Mouse (Mus musculus) brain, adult 2 months (tissue): Measurements from ENCODE around the gene Acot11.

Source experiments
- DNase-seq: peaks from one replicate; pipeline ENCODE4 v3.0.0; 2011; ENCODE audit warnings: low read depth, low spot score

The Acot11 gene

GRCm38 (mm10) chr4:106804910-106805274 is at the start of gene Acot11:
TSS of gene Acot11 (minus strand) at chr4:106804998.
- DNase-seq = no peak

GRCm38 (mm10) chr4:106848290-106849092 is 43.7 kb upstream of the Acot11 start:
- DNase-seq = peak; percentile 44

DNA sequence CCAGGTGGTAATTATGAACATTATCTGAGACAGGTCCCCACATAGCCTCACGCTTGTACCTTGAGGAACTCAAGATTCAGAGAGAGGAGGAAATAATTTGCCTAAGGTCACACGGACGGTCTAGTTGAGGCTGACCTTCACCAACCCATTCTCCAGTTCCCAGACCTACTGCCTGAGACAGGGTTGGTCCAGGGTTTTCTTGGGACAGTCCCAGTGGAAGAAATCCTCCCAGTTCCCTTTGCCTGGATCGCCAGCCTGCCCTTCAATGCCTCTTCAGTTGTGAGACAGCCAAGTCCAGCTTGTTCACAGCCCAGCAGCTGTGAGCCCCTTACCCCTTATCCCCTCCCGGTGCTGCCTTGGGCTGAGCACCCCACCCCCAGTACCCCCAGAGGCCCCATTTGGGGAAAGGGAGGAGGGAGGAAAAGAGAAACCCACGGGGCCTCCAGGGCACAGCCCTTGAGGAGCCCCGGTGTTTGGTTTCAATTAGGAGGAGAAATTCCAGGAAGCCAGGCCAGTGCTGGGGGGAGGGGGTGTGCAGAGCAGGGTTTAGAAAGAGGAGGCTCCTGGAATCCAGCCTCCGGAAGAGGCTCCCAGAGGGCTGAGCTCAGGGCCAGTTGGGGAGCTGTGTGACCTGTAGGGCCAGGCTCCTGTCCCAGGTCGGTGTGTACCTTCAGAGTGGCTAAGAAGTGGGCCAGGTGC is 42.9 kb upstream of the Acot11 start:
- no peak for DNase-seq

- DNase-seq = no peak
Observed at GRCm38 (mm10) chr4:106842561-106842960, 37.8 kb upstream of the Acot11 start.

GRCm38 (mm10) chr4:106841856-106842255 is 37.1 kb upstream of the Acot11 start:
- DNase-seq = no peak

GRCm38 (mm10) chr4:106841303-106841702 is 36.5 kb upstream of the Acot11 start:
- no peak for DNase-seq

DNA sequence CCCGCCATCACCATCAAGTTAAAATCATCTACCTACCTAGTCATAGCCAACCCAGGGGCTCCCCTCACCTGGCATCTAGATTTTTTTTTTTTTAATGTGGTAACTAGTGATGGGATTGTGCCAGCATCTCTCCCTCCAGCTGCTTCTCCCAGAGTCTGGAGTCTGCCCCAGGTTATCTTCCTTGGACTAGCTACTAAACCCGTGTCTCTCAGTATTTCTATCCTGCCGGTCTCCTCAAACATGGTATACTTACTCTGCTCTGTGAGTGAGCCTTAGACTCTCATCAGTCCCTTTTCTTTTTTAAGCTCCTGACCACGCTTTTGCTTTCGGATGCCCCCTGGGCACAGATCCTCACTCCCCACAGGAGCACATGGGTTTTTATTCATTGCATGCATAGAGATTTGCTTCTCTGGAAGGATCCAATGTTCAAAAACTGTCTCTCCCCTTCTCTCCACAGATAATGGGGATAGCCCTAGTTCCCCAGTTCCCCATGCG is 35.9 kb upstream of the Acot11 start:
- DNase-seq = no peak

DNA sequence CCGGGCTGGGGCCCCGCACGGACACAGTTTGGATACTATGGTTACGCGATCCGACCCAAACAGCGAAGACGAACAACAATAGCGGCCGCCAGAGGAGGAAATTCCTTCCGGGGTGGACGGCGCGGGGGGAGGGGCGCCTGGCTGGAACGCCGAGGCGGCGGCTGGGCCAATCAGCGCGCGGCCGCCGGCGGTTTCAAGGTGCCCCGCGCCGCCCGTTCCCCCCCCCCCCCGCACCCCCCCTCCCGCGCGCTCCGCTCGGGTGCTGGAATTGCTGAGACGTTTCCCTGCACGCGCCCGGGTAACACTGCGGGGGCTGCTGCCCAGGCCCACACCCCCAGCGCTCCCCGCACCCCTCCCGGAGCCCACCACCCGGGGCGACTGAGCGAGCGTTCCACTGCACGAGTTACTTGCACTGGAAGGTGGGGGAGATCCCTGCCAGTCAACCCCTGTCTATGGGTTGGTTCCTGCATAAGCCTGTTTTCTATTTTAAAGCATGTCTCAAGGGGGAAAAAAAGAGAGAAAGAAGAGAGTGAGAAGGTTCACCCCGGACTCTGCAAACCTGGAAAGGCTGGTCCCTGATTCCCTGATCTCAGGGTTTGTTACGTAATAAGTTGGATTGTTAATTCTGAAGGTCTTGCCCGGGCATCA is 35.3 kb upstream of the Acot11 start:
- peak; percentile 90 for DNase-seq

DNA sequence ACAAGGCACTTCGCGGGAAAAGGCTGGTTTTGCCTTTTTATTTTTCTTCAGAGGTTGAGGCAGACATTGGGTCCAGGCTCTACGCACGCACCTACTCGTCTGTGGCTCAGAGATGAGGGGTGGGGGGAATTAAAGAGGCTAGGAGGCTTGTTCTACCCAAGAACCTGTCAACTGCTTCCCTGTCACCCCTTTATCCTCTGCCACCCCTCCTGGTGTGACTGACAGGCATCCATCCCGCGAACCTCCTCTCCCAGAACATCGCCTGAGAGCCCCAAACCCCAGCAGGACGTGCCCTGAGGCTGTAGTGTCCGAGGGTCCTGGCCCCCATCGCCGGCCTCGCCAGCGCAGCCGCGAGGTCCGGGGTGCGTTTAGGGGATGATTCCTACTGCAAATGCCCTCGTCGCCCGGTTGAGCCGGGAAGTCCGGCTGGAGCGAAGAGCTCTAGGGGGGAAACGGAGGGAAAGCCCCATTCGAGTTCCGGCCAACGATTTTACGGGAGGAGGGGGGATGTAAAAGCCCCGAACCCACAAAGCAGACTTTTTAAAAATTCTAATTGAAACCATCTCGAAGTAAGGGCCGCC is 34.5 kb upstream of the Acot11 start:
- DNase-seq = no peak

DNA sequence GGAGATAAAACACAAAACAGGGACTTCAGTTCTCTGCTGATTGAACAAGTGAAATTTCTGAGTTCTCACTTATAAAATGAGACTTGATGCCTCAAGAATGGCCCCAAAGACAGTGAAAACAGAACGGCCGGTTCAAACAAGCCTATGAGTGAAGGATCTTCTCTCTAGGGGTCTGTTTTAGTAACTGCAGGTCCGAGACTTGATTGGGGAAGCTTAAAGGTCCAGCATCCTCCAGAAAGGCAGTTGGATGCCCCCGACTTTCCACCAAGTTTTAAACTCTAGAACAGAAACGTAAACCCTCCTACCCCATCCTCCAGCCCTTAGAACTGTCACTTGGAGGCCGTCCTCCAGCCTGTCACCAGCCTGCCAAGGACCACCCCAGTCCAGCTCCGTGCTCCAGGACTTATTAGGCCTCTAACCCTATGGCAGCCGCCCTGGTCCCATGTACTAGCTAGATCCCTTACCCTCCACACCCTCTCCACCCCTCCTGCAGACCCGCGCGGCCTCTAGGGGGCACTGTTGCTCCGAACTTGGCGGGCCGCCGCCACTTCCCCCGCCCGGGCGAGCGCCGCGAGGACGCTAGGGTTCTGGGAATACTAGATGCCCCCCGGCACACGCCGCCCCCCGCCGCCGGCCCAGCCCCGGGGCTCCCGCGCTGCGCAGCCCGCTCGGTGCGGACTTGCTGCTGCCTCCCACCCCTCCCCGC is 33.9 kb upstream of the Acot11 start:
- peak; percentile 91 for DNase-seq

GRCm38 (mm10) chr4:106837964-106838363 is 33.2 kb upstream of the Acot11 start:
- peak; percentile 79 for DNase-seq

DNA sequence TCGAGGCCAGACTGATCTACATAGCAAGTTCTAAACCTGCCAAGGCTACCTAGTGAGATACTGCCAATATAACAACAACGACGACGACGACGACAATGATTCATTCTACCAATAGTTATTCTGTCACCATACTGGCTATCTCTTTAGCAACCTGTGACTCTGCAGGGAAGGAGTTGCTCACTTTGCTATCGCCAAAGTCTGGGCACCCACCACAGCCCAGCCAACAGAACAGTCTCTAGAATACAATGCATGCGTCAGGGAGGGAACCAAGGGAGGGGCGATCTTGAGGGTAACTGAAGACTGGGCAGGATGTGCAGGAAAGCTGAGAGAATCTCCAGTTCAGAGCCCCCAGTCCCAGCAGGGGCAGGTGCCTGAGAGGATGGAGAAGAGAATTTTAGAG is 32.6 kb upstream of the Acot11 start:
- DNase-seq = no peak

DNA sequence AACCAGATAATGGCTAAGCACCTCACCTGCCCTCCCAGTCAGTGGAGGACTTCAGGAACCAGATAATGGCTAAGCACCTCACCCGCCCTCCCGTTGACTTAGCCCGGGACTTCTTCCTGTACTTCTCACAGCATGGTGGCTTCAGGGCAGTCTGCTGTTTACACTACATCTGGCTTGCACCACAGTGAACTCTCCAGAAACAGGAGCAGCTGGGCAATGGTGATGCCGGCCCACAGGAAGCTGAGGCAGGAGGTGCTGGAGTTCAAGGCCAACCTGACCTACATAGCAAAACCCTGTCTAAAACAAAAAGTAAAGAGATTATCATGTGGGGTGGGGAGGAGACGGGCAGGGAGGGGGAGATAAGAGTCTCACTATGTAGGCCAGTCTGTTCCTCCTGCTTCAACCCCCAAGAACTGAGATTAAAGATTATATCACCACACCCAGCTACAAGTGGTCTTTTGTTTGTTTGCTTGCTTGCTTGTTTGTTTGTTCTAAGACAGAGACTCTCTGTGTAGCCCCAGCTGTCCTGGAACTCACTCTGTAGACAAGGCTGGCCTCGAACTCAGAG is 25.8 kb upstream of the Acot11 start:
- no peak for DNase-seq

DNA sequence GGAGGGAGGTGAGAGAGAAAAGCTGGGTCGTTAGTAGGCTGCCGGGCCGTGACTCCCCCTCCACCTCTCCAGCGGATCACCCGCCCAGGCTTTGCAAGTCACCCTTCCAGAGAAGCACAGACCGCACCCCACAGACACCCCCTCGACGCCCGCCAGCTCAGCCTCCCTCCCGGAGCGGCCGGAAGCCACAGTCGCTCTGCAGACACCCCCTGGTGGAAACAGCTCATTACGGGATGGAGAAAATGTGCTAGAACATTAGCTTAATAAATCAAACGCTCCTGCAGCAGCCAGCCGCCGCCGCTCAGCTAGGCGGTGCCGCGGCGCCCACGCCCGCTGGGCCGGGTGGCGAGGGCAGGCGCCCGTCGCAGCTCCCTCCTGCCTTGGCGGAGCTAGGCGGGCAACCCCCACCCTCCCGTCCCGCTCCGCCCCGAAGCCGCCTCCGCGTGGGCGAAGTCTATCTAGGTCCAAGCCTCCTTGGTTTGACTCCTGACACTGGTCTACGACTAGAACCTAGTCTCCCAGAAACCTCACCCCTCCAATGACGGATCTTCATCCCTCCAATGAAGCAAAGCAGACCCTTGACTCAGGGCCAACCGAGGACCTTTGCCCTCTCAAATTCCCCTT is 23.1 kb upstream of the Acot11 start:
- DNase-seq = peak; percentile 84

- DNase-seq = no peak
Observed at GRCm38 (mm10) chr4:106825229-106825628, 20.4 kb upstream of the Acot11 start.

- DNase-seq = no peak
Observed at GRCm38 (mm10) chr4:106819404-106819803, 14.6 kb upstream of the Acot11 start.

DNA sequence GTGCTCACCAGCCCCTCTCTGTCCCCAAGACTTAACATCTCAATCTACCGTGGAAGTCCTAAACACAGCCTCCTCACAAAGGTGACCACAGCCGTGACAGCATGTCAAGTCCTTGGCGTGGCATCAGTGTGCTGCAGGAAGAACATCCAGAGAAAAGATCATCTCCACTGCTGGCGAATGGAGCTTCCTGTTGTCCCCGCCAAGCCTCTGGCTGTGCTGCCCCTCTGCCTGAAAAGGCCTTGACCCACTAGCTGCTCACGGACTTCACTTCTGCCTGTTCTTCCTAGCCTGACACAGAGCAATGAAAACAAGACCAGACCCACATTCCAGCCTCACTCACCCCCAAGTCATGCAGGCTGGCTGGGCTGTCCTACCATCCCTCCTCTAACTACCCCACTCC is 13.5 kb upstream of the Acot11 start:
- DNase-seq = no peak

- DNase-seq = no peak
Observed at GRCm38 (mm10) chr4:106817017-106817416, 12.2 kb upstream of the Acot11 start.

- peak; percentile 56 for DNase-seq
Observed at GRCm38 (mm10) chr4:106815396-106816324, 10.9 kb upstream of the Acot11 start.

- DNase-seq = no peak
Observed at GRCm38 (mm10) chr4:106811162-106811561, 6.4 kb upstream of the Acot11 start.
